Mouse (Mus musculus) heart, postnatal 0 days (tissue): ENCODE data around the gene Chaf1a.

Experiments
- CTCF ChIP-seq: IDR thresholded peaks from 2 replicates; pipeline ENCODE4 v1.5.1; 2016; ENCODE audit warnings: antibody characterized with exemption, control low read depth, low read depth
- EP300 ChIP-seq: IDR thresholded peaks from 2 replicates; pipeline ENCODE4 v1.6.1; 2016; ENCODE audit warnings: antibody characterized with exemption, low read depth

DNA sequence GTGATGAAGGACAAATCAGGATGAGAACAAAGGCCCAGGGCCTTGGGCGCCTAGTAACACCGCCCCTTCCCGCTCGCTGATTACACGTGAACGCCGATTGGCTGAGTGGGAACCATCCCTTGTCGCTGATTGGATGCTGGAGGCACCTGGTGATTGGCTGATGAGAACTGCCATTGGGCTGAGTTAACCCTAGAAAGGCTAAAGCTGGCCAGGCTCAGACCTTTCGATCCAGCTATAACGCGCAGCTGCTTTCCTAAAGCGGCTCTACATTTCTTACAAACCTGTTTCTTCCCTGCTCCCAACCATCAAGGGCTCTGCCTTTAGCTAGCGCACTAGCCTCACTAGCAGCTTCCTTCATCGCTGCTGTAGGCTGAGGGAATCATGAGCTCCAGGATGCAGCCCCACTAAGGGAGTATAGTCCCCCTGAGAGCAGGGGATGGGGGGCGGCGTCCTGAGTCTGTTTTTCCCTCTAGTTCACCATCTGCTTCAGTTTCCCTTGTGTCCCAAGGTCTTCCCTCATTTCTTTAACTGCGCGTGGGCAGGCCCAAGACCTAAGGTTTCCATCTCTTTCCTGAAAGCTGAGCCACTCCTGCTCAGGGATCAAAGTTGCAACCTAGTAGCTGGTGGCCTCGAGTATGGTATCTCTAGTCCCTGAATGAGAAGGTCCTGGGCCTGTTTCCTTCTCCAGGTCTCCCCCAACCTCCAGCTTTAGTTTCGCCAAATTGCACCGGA lies 31.7 kb upstream of the Chaf1a start:
- TF ChIP-seq CTCF = no peak
- TF ChIP-seq EP300 = no peak
